Mouse (Mus musculus) hindbrain, embryonic 11.5 days (tissue): ENCODE measurements around the gene Cuta. TPM values are rescaled to one million over a fixed set of nuclear protein-coding genes. Genes with fewer than 3 reads are reported as not detected.
A peak's percentile ranks its signal among the peaks of the same experiment; 100 is the strongest.

Source experiments
- ATAC-seq: fragments of 200-750 bp; cut with Nextera tagmentation; 2 replicates; pipeline ENCODE4 v1.8.0; 2017; ENCODE audit warnings: mild to moderate bottlenecking, moderate TSS enrichment, moderate library complexity; ENCODE audit not compliant: low FRiP score
- DNase-seq: peaks from one replicate; pipeline ENCODE4 v3.0.0-alpha.2; 2015; ENCODE audit warnings: low spot score
- H3K27ac ChIP-seq: fragments of 300-500 bp; sonication (generic); 2 replicates; pipeline ENCODE4 v1.5.1; 2014; ENCODE audit warnings: mild to moderate bottlenecking, low read depth, low read length
- H3K27me3 ChIP-seq: fragments of 300-500 bp; sonication (generic); 2 replicates; pipeline ENCODE4 v1.6.1; 2014; ENCODE audit warnings: mild to moderate bottlenecking, low read length, moderate library complexity, mixed read lengths; ENCODE audit not compliant: control insufficient read depth, insufficient read depth
- H3K36me3 ChIP-seq: fragments of 300-500 bp; sonication (generic); 2 replicates; pipeline ENCODE4 v1.6.1; 2014; ENCODE audit warnings: mild to moderate bottlenecking, low read length, moderate library complexity, mixed read lengths; ENCODE audit not compliant: control insufficient read depth, insufficient read depth
- H3K4me1 ChIP-seq: fragments of 300-500 bp; sonication (generic); replicated peaks from 2 replicates; pipeline ENCODE4 v1.6.1; 2014; ENCODE audit warnings: low read length, mixed read lengths; ENCODE audit not compliant: control insufficient read depth, insufficient read depth
- H3K4me2 ChIP-seq: fragments of 300-500 bp; sonication (generic); replicated peaks from 2 replicates; pipeline ENCODE4 v1.6.1; 2014; ENCODE audit warnings: mild to moderate bottlenecking, low read depth, low read length
- H3K4me3 ChIP-seq: fragments of 300-500 bp; sonication (generic); 2 replicates; pipeline ENCODE4 v1.5.1; 2014; ENCODE audit warnings: low read depth, low read length
- H3K9ac ChIP-seq: fragments of 300-500 bp; sonication (generic); 2 replicates; pipeline ENCODE4 v1.6.1; 2014; ENCODE audit warnings: low read depth, low read length
- H3K9me3 ChIP-seq: fragments of 300-500 bp; sonication (generic); 2 replicates; pipeline ENCODE4 v1.6.1; 2016; ENCODE audit warnings: low read length; ENCODE audit not compliant: control insufficient read depth
- WGBS: fragments of 180-500 bp; shearing (Covaris S2); extraction: QIAGEN DNeasy Blood & Tissue Kit; methylation state at CpG from one replicate; pipeline ENCODE4 v1.1.7; 2014; 5-methylcytosine and 5-hydroxymethylcytosine counted together
- polyA plus RNA-seq: library from polyadenylated mRNA; unstranded; fragments of >200 nt; fragmentation: Nextera tagmentation; extraction: Ambion mirVana; gene quantifications from 2 replicates; pipeline ENCODE4 v1.2.1, GENCODE M21; 2014

Cuta gene
- polyA plus RNA-seq, 1 experiment from 2014 or later: 135 TPM

DNA sequence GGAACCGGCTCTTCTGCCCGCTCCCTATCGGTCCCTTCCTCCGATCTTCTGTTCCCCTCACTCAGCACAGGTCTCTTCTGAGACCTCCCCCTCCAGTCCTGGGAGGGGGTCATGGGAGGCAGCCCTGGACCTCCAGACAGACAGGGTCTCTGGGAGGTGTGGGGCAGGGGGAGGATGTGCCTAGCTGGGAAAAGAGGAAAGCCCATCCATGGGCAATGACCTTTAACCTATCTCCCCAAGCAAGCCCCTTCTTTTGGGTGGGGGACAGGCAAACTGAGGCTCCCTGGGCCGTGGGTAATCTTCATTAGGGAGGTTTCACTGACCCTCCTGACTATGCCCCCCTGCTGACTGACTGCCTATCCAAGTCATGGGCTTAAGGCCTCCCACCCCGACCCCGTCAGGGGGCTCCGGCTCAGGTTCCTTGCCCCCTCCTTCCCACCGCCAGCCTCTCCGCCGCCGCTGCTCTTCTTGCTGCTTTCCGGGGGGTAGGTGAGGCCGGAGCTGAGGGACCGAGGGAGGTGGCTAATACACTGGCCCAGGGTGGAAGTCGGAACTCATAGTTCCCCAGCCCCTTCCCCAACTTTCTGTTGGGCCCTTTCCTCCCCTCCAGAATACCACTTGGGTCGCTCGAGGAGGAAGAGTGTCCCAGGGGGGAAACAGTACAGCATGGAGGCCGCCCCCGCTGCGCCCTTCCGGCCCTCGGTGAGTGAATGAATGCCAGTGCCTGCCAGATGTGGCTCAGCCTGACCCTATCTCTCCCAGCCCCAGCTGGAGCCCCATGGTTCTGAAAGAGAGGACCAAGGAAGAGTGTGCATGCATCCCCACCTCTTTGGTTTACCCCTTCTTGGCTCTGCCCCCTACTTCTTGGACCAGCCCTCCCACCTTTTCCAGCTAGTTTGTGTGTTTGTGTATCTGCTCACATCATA, 12.8 kb upstream of the Cuta start:
- 0 out of 2 replicates have a peak, but pooled peaks cover 2% of the 10 kb centered on the region for H3K36me3 ChIP-seq
- peak overlapping the region; percentile 82 for H3K4me2 ChIP-seq
- H3K4me1 ChIP-seq: peaks cover 41% of the 10 kb centered on the region
- no peaks in the 10 kb centered on the region for H3K9me3 ChIP-seq
- peak; percentile 35 for DNase-seq
- peak overlapping the region; percentile 27 for H3K4me3 ChIP-seq
- H3K27ac ChIP-seq: peak overlapping the region; percentile 74
- WGBS: 3% methylated on average over 21 of the region's 23 CpGs
- ATAC-seq: 0 out of 2 replicates have a peak, but pooled peaks have one; percentile 25
- H3K9ac ChIP-seq: peak overlapping the region; percentile 66
- no peaks in the 10 kb centered on the region for H3K27me3 ChIP-seq

DNA sequence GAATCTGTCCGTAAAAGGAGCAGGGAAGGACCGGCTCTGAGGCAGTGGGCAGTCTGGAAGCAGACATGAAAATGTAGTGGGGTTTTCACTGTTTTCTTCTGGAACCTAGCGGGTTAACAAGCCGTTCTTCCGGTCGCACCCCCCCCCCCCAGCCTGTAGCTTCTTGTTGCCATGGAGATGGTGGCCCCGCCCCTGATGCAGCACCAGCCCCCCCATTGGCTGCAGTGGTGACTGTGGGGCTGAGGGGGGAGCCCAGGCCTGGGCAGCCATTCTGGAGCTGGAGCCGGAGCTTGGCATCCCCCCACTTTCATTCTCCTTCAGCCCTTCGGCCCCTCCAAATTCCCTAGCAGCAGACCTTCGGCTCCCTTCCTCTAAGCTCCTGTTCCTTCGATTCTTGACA, 12.0 kb upstream of the Cuta start:
- Histone ChIP-seq H3K4me3 (peak overlapping the region; percentile 27), H3K27ac (peak overlapping the region; percentile 74), H3K9me3 (no peaks in the 10 kb centered on the region), H3K4me1 (peaks cover 43% of the 10 kb centered on the region), H3K9ac (peak overlapping the region; percentile 66), H3K27me3 (no peaks in the 10 kb centered on the region), H3K36me3 (0 out of 2 replicates have a peak, but pooled peaks cover 2% of the 10 kb centered on the region), H3K4me2 (peak overlapping the region; percentile 82)
- peak; percentile 88 for DNase-seq
- peak; percentile 70 for ATAC-seq
- under 1% methylated on average over 9 of the region's 11 CpGs for WGBS

DNA sequence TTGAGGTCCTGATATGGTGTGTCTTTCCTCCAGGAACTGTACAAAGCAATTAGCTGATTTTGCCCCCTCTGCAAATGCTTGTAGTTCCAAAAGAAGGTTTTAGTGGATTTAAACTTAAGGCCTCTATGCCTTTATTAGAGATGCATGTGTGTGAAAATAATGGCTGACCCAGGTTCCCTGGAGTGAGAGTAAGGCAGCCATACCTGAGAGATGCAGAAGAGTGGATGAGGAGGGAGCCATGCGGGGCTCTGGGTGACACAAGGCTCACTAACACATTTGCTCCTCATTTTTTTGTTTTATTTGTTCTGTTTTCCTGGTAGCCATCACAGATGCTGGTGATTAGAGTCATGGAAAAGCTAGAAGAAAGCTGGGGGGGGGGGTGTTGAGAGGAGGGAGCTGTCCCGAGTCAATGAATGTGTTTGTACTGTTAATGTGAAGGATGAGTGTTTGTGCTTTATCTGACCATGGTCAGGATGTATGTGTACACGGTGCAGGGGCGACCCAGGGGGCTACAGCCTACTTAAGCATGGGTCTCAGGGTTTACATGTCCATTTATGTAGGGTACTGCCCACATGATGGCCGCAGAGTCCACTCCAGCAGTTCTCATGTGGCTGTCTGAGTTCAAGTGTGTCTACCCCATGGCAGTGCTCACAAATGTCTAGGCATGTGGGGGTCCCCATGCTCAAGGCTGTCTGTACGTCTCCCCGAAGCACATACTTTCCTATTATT, 11.4 kb upstream of the Cuta start:
- WGBS: 39% methylated on average over 7 of the region's 7 CpGs
- no peaks in the 10 kb centered on the region for H3K27me3 ChIP-seq
- peak overlapping the region; percentile 27 for H3K4me3 ChIP-seq
- ATAC-seq: no peak
- H3K27ac ChIP-seq: peak overlapping the region; percentile 74
- no peak for DNase-seq
- no peaks in the 10 kb centered on the region for H3K9me3 ChIP-seq
- 0 out of 2 replicates have a peak, but pooled peaks cover 2% of the 10 kb centered on the region for H3K36me3 ChIP-seq
- peaks cover 50% of the 10 kb centered on the region for H3K4me1 ChIP-seq
- H3K4me2 ChIP-seq: peak overlapping the region; percentile 82
- peak overlapping the region; percentile 56 for H3K9ac ChIP-seq

DNA sequence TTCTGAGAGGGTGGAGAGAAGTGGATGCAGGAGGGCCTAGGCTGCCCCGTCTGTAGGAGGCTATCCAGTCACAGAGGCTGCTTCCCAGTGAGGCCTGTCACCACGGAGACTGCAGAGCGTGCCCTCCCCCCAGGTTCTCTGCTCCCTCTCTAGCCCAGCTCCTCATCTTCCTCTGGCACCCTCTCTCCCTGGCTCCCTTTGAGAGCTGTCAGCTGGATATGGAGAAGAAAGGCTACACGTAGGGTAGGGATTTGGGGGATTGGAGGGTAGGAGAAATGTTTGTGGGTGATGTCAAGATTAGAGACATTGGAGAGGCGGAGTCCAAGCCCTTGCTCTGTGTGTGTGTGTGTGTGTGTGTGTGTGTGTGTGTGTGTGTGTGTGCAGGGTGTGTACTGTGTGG, 10.5 kb upstream of the Cuta start:
- Histone ChIP-seq H3K27ac (peak overlapping the region; percentile 87; the same call in 1 of the 2 replicates), H3K4me2 (peak overlapping the region; percentile 100; the same call in 1 of the 2 replicates), H3K4me1 (peaks cover 50% of the 10 kb centered on the region), H3K27me3 (no peaks in the 10 kb centered on the region), H3K9me3 (no peaks in the 10 kb centered on the region), H3K9ac (0 out of 2 replicates have a peak overlapping the region, but pooled peaks have one; percentile 89), H3K36me3 (no peaks in the 10 kb centered on the region), H3K4me3 (peak overlapping the region; percentile 68; the same call in 1 of the 2 replicates)
- ATAC-seq (no peak), DNase-seq (no peak)
- WGBS: 33% methylated on average over 5 of the region's 5 CpGs

DNA sequence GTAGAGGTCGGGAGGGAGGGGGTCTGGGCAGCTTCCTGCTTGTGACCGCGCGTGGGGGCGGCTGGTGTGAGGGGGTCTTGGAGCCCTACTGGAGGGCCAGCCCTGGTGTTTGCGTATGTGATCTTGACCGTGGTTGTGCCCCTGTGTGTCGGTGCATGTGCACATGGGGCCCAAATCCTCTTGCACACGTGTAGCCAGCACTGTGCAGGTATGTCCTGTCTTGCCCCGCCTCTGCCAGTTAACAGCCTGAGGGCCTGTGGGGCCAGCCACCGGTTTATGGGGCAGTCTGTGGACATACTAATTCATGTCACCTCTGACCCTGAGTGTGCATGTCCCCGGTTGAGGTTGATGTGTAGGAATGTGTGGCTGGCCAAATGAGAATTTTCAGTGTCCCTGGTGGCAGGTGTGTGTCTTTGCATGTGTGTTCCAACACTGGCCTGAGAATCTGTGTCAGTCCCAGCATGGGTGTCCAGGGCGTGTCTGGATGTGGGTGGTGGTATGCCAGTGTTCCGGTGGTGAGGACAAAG, 9.7 kb upstream of the Cuta start:
- no peaks in the 10 kb centered on the region for H3K9me3 ChIP-seq
- ATAC-seq (peak; percentile 23; the same call in 1 of the 2 replicates), DNase-seq (peak; percentile 56)
- H3K4me3 ChIP-seq: peak overlapping the region; percentile 68
- WGBS: 10% methylated on average over 9 of the region's 14 CpGs
- H3K36me3 ChIP-seq: no peaks in the 10 kb centered on the region
- H3K4me1 ChIP-seq: peaks cover 50% of the 10 kb centered on the region
- H3K27ac ChIP-seq: peak overlapping the region; percentile 87
- H3K27me3 ChIP-seq: no peaks in the 10 kb centered on the region
- H3K4me2 ChIP-seq: peak overlapping the region; percentile 100
- H3K9ac ChIP-seq: peak overlapping the region; percentile 89

DNA sequence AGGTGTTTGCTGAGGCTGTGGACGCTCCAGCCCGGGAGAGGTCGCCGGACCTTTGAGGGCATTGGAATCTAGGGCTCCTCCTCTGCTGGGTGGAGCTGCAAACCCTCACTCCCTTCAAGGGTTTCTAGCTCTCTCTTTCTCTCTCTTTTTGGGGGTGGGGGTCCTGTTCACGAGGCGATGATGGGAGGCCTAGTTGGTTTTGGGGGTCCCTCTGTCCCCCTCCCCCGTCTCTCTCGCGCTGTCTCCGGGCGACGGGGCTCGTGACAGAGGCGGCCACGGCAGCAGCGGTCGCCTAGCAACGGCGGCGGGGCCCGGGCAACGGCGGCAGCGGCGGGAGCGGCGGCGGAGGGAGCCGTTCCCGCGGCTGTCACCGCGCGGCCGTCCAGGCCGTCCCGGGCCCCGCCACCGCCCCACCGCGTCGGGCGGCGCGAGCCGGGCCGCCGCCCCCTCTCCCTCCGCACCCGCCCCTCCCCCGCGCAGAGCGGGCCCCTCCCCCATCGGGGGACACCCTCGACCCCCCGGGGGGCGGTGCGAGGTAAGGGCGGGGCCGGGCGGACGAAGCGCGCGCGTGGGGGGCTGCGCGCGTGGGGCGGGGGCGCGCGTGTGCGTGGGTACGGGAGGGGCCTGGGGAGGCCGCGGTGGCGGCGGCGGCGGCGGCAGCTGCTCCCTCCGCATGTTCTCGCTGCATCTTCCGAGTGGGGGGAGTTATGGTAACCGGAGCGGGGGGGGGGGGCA, 9.1 kb upstream of the Cuta start:
- DNase-seq (peak; percentile 77), ATAC-seq (0 out of 2 replicates have a peak, but pooled peaks have one; percentile 10)
- WGBS: under 1% methylated on average over 46 of the region's 87 CpGs
- H3K4me1 ChIP-seq: peaks cover 45% of the 10 kb centered on the region
- H3K4me2 ChIP-seq: peak overlapping the region; percentile 100
- H3K9me3 ChIP-seq: no peaks in the 10 kb centered on the region
- peak overlapping the region; percentile 87 for H3K27ac ChIP-seq
- no peaks in the 10 kb centered on the region for H3K36me3 ChIP-seq
- peak overlapping the region; percentile 89 for H3K9ac ChIP-seq
- H3K4me3 ChIP-seq: peak overlapping the region; percentile 68
- no peaks in the 10 kb centered on the region for H3K27me3 ChIP-seq

DNA sequence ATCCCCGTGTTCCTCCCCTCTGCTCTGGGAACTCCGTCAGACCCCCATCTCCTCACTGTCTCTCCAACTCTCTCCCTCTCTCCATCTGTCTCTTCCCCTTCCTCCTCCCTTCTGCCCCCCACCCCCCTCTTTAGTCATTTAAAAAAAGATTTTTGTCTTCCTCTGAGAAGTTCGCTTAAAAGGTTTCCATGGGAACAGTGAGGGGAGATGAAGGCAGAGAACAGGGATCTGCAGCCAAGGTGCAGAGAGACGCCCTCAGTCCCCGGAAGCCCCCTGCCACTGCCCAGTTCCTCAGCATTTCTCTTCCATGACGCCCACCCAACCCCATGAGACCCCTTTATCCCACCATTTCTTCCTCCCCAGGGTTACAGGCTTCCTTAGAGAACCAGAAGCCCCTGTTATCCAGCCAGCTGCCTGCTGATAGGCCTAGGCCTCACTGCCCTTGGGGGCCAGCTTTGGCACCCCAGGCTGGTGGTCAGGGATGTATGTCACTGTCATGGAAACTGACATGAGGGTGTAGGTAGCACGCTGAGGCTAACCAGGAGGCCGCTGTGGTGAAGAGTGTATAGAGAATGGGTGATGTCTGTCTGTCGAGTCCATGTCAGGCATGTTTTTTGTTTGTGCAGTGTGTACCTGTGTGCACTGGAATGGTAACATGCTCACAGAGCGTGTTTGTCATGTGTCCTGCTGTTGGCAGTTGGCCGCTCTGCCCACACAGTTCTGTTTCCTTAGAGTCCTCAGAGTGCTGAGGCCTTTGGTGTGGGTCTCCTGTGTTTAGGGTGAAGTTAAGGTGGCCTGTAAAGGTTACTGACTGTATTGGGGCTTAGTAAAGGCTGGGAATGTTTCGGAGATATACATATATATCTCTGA, 8.1 kb upstream of the Cuta start:
- peak overlapping the region; percentile 77 for H3K27ac ChIP-seq
- H3K9ac ChIP-seq: 0 out of 2 replicates have a peak overlapping the region, but pooled peaks have one; percentile 73
- peak overlapping the region; percentile 43; the same call in 1 of the 2 replicates for H3K4me3 ChIP-seq
- 25% methylated on average over 12 of the region's 12 CpGs for whole genome bisulfite sequencing
- no peak for ATAC-seq
- peaks cover 41% of the 10 kb centered on the region for H3K4me1 ChIP-seq
- peak; percentile 30 for DNase-seq
- no peaks in the 10 kb centered on the region for H3K9me3 ChIP-seq
- peak overlapping the region; percentile 78 for H3K4me2 ChIP-seq
- H3K27me3 ChIP-seq: no peaks in the 10 kb centered on the region
- no peaks in the 10 kb centered on the region for H3K36me3 ChIP-seq
